21 mouse cellular contexts compared by ENCODE assay signal in genomic region chr1:169833385-169833784, GRCm38 (mm10).
A peak's percentile ranks its signal among the peaks of the same experiment; 100 is the strongest.
DNase-seq lines count a peak whose midpoint lies in the region; ATAC-seq and TF ChIP-seq lines count a peak whose summit lies in the region.
"Had no signal": no experiment of that assay in that cellular context is flagged by ENCODE, and none has a peak within 500 bp of the region (broad histone marks: within the 10 kb centered on the region; RNA-seq: fewer than 3 reads in every experiment).

No protein-coding gene starts in this region.

- H3K4me1 ChIP-seq in hindbrain, embryonic 15.5 days (replicated peaks): no peaks in the 10 kb centered on the region
- no peaks in the 10 kb centered on the region for H3K4me1 ChIP-seq in hindbrain, embryonic 11.5 days (replicated peaks; ENCODE audit: control insufficient read depth, insufficient read depth, low read length)
- H3K4me1 ChIP-seq: forebrain, embryonic 13.5 days had no signal

- H3K4me3 ChIP-seq in hindbrain, embryonic 15.5 days: no peak overlapping the region
- no peak overlapping the region for H3K4me3 ChIP-seq in hindbrain, embryonic 11.5 days (ENCODE audit: low read depth, low read length)
- H3K4me3 ChIP-seq in layer of hippocampus, adult 2 months: no peak overlapping the region
- H3K4me3 ChIP-seq: forebrain, embryonic 10.5 days; forebrain, embryonic 13.5 days; heart, adult 2 months had no signal

- no peak for DNase-seq in frontal cortex, postnatal 10 days (ENCODE audit: low spot score in 2 of 2)
- no peak for DNase-seq in hindbrain, embryonic 11.5 days (ENCODE audit: low spot score)
- DNase-seq in layer of hippocampus, adult 2 months (ENCODE audit: low spot score in 2 of 2): peak; percentile 23 to 24
- no peak for DNase-seq in layer of hippocampus, postnatal 14 days (ENCODE audit: low spot score in 2 of 2)
- DNase-seq in right cerebral cortex, adult 18-20 months: peak; percentile 60
- no peak for DNase-seq in right cerebral cortex, postnatal 25 days
- DNase-seq: adrenal gland, adult 8-10 months; adrenal gland, postnatal 25 days; cerebellum, adult 18-20 months; cerebellum, adult 9-10 months; cerebellum, postnatal 14 days; gastrocnemius, postnatal 25 days; heart, adult 2 months had no signal

- H3K27me3 ChIP-seq in hindbrain, embryonic 15.5 days: no peaks in the 10 kb centered on the region
- no peaks in the 10 kb centered on the region for H3K27me3 ChIP-seq in hindbrain, embryonic 11.5 days (ENCODE audit: control insufficient read depth, insufficient read depth, low read length)
- H3K27me3 ChIP-seq: forebrain, embryonic 13.5 days had no signal

- no peak overlapping the region for H3K4me2 ChIP-seq in hindbrain, embryonic 15.5 days
- H3K4me2 ChIP-seq in hindbrain, embryonic 11.5 days (replicated peaks; ENCODE audit: low read depth, low read length): no peak overlapping the region
- H3K4me2 ChIP-seq: forebrain, embryonic 13.5 days; heart, embryonic 11.5 days; hindbrain, embryonic 14.5 days had no signal

- H3K9me3 ChIP-seq in hindbrain, embryonic 15.5 days: no peaks in the 10 kb centered on the region
- no peaks in the 10 kb centered on the region for H3K9me3 ChIP-seq in hindbrain, embryonic 11.5 days (ENCODE audit: control insufficient read depth, low read length)
- H3K9me3 ChIP-seq: forebrain, embryonic 10.5 days; forebrain, embryonic 13.5 days had no signal

- no peaks in the 10 kb centered on the region for H3K36me3 ChIP-seq in hindbrain, embryonic 15.5 days
- H3K36me3 ChIP-seq in hindbrain, embryonic 11.5 days (ENCODE audit: control insufficient read depth, insufficient read depth, low read length): no peaks in the 10 kb centered on the region
- H3K36me3 ChIP-seq: forebrain, embryonic 10.5 days had no signal

- TF ChIP-seq CTCF in layer of hippocampus, adult 2 months (conservative IDR thresholded peaks at IDR 0.05): no peak

- no peak overlapping the region for H3K9ac ChIP-seq in hindbrain, embryonic 15.5 days
- H3K9ac ChIP-seq in hindbrain, embryonic 11.5 days (ENCODE audit: low read depth, low read length): no peak overlapping the region
- H3K9ac ChIP-seq: forebrain, embryonic 13.5 days; hindbrain, embryonic 14.5 days had no signal

- H3K27ac ChIP-seq in hindbrain, embryonic 15.5 days (replicated peaks): no peak overlapping the region
- H3K27ac ChIP-seq in hindbrain, embryonic 11.5 days (ENCODE audit: low read depth, low read length): no peak overlapping the region
- H3K27ac ChIP-seq in layer of hippocampus, adult 2 months: no peak overlapping the region
- H3K27ac ChIP-seq: forebrain, embryonic 10.5 days; forebrain, embryonic 13.5 days; heart, adult 2 months; hindbrain, embryonic 14.5 days had no signal

- WGBS in hindbrain, embryonic 15.5 days: 67% methylated on average over 6 of the region's 6 CpGs
- WGBS in hindbrain, embryonic 11.5 days: 76% methylated on average over 6 of the region's 6 CpGs

- peak; percentile 66 for ATAC-seq in frontal cortex, adult (ENCODE audit: low TSS enrichment)
- 0 out of 2 replicates have a peak, but pooled peaks have one; percentile 34 for ATAC-seq in hindbrain, embryonic 15.5 days (ENCODE audit: low FRiP score, low read depth)
- no peak for ATAC-seq in hindbrain, embryonic 11.5 days (ENCODE audit: low FRiP score)
- ATAC-seq: activated CD4-positive, CD25-positive, alpha-beta regulatory T cell, adult 4 months; forebrain, embryonic 13.5 days; forebrain, embryonic 16.5 days had no signal

Comparison
In these comparisons a context has a peak if more than half of its experiments do, and no peak if none do; other contexts are left out.
1. DNase-seq: peak in layer of hippocampus, adult 2 months (2 of 2) and right cerebral cortex, adult 18-20 months (single experiment); none in frontal cortex, postnatal 10 days (0 of 2), hindbrain, embryonic 11.5 days (single experiment), layer of hippocampus, postnatal 14 days (0 of 2) and right cerebral cortex, postnatal 25 days (single experiment).